In the genomic region with DNA sequence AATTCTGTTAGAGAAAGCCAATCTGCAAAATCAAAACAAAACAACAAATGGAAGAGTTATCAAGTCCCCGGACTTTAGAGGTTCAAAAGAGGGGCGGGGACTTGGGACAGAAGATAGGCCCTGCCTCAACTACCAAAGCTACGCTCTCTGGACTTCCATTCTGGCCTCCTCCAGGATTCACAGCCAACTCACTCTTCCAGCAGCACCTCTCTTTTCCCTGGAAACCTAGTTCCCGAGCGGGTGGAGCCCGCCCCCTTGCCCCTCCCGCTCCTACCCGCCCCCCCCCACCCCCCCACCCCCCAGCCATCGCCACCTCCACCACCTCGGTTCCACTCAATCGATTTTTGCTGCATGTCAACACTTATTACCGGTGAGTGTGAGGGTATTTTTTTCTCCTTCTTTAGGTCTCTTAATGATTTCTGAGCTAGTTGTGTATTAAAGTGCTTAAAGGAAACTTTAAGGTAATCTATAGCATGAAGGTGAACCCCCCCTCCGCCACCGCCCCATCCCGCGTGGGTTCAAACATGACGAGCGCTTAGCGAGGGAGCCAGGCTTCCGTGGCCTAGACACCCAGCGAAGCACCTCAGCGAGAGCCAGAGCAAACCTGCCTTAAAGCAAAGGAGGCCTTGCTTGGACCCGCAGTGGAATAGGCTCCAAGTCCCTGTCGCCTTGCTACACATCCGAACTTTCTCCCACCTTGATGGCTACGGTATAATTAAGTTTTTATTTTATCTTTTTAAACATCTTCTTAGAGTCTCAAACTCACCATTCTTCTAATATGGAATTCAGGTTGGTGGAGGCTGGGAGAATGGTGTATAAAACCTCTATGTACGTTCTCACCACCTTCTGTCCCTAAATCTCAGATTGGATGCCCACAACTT, we compare ENCODE assay signal across 14 mouse cellular contexts. TPM values are rescaled to one million over a fixed set of nuclear protein-coding genes. Genes with fewer than 3 reads are reported as not detected.
DNase-seq lines count a peak whose midpoint lies in the region; ATAC-seq and TF ChIP-seq lines count a peak whose summit lies in the region.
"Had no signal": no experiment of that assay in that cellular context is flagged by ENCODE, and none has a peak within 500 bp of the region (broad histone marks: within the 10 kb centered on the region; RNA-seq: fewer than 3 reads in every experiment).

No protein-coding gene starts in this region.

- no peak for ATAC-seq in heart, embryonic 12.5 days (ENCODE audit: insufficient number of reproducible peaks, low FRiP score)
- ATAC-seq in lung, embryonic 14.5 days (ENCODE audit: insufficient read depth): no peak
- ATAC-seq in embryonic facial prominence, embryonic 12.5 days (ENCODE audit: insufficient number of reproducible peaks, insufficient read depth, low FRiP score, low TSS enrichment): no peak
- no peak for ATAC-seq in lung, postnatal 0 days
- ATAC-seq: forebrain, embryonic 14.5 days had no signal

- no peaks in the 10 kb centered on the region for H3K36me3 ChIP-seq in heart, embryonic 12.5 days
- H3K36me3 ChIP-seq in lung, embryonic 14.5 days (ENCODE audit: insufficient read depth): no peaks in the 10 kb centered on the region
- no peaks in the 10 kb centered on the region for H3K36me3 ChIP-seq in embryonic facial prominence, embryonic 12.5 days
- no peaks in the 10 kb centered on the region for H3K36me3 ChIP-seq in small intestine, adult 2 months (ENCODE audit: control insufficient read depth, insufficient read depth, low read length)
- H3K36me3 ChIP-seq in lung, postnatal 0 days (ENCODE audit: insufficient read depth, low read length): no peaks in the 10 kb centered on the region
- H3K36me3 ChIP-seq: neural tube, embryonic 12.5 days had no signal

- H3K4me3 ChIP-seq in heart, embryonic 12.5 days: peak overlapping the region; percentile 32
- H3K4me3 ChIP-seq in lung, embryonic 14.5 days (ENCODE audit: low read depth, low read length): no peak overlapping the region
- H3K4me3 ChIP-seq in lung, adult 2 months (replicated peaks; ENCODE audit: extremely low read depth, low read depth, low read length): no peak overlapping the region
- H3K4me3 ChIP-seq in embryonic facial prominence, embryonic 12.5 days: no peak overlapping the region
- peak overlapping the region; percentile 56 for H3K4me3 ChIP-seq in small intestine, adult 2 months (ENCODE audit: low read depth, low read length)
- H3K4me3 ChIP-seq in lung, postnatal 0 days (ENCODE audit: low read depth, low read length): no peak overlapping the region
- H3K4me3 ChIP-seq: neural tube, embryonic 12.5 days had no signal

- no peak for TF ChIP-seq EP300 in lung, postnatal 0 days (IDR thresholded peaks at IDR 0.05)

- H3K9me3 ChIP-seq in heart, embryonic 12.5 days (replicated peaks): no peaks in the 10 kb centered on the region
- no peaks in the 10 kb centered on the region for H3K9me3 ChIP-seq in lung, embryonic 14.5 days (ENCODE audit: low read depth, low read length)
- no peaks in the 10 kb centered on the region for H3K9me3 ChIP-seq in embryonic facial prominence, embryonic 12.5 days
- H3K9me3 ChIP-seq in lung, postnatal 0 days (ENCODE audit: low read length): no peaks in the 10 kb centered on the region
- H3K9me3 ChIP-seq: neural tube, embryonic 12.5 days had no signal

- peak overlapping the region; percentile 60 for H3K4me2 ChIP-seq in heart, embryonic 12.5 days
- H3K4me2 ChIP-seq in lung, embryonic 14.5 days: no peak overlapping the region
- H3K4me2 ChIP-seq in embryonic facial prominence, embryonic 12.5 days (replicated peaks): 0 out of 2 replicates have a peak overlapping the region, but pooled peaks have one; percentile 11
- no peak overlapping the region for H3K4me2 ChIP-seq in lung, postnatal 0 days (replicated peaks; ENCODE audit: low read depth, low read length)
- H3K4me2 ChIP-seq: neural tube, embryonic 12.5 days had no signal

- no peak for TF ChIP-seq POLR2A in lung, adult 2 months (IDR thresholded peaks at IDR 0.05; ENCODE audit: borderline replicate concordance, extremely low read depth, low read depth, low read length)
- TF ChIP-seq POLR2A in small intestine, adult 2 months (IDR thresholded peaks at IDR 0.05; ENCODE audit: low read depth, low read length): no peak

- H3K27me3 ChIP-seq in heart, embryonic 12.5 days (replicated peaks): peaks cover 52% of the 10 kb centered on the region
- H3K27me3 ChIP-seq in lung, embryonic 14.5 days (ENCODE audit: insufficient read depth, low read length): peaks cover 94% of the 10 kb centered on the region
- peaks cover 74% of the 10 kb centered on the region for H3K27me3 ChIP-seq in embryonic facial prominence, embryonic 12.5 days
- no peaks in the 10 kb centered on the region; the same call in none of the 2 replicates for H3K27me3 ChIP-seq in small intestine, adult 2 months (ENCODE audit: control insufficient read depth, insufficient read depth, low read length)
- H3K27me3 ChIP-seq in lung, postnatal 0 days (replicated peaks; ENCODE audit: insufficient read depth, low read length): peaks cover 71% of the 10 kb centered on the region

- peaks cover 12% of the 10 kb centered on the region for H3K4me1 ChIP-seq in heart, embryonic 12.5 days (replicated peaks)
- no peaks in the 10 kb centered on the region for H3K4me1 ChIP-seq in lung, embryonic 14.5 days (ENCODE audit: insufficient read depth)
- no peaks in the 10 kb centered on the region for H3K4me1 ChIP-seq in lung, adult 2 months (ENCODE audit: control insufficient read depth, insufficient read depth, low read length)
- H3K4me1 ChIP-seq in embryonic facial prominence, embryonic 12.5 days: 0 out of 2 replicates have a peak, but pooled peaks cover 7% of the 10 kb centered on the region
- H3K4me1 ChIP-seq in small intestine, adult 2 months (ENCODE audit: control insufficient read depth, insufficient read depth, insufficient read length, low read length): peaks cover 1% of the 10 kb centered on the region; the same call in 1 of the 2 replicates
- H3K4me1 ChIP-seq in lung, postnatal 0 days (ENCODE audit: insufficient read depth, low read depth, low read length): no peaks in the 10 kb centered on the region

- 4% methylated on average over 25 of the region's 27 CpGs for WGBS in heart, embryonic 12.5 days
- 15% methylated on average over 27 of the region's 27 CpGs for WGBS in lung, embryonic 14.5 days
- 15% methylated on average over 25 of the region's 27 CpGs for whole genome bisulfite sequencing in lung, adult 2 months
- WGBS in embryonic facial prominence, embryonic 12.5 days: 2% methylated on average over 25 of the region's 27 CpGs
- 11% methylated on average over 27 of the region's 27 CpGs for WGBS in small intestine, adult 2 months
- WGBS in lung, postnatal 0 days: 16% methylated on average over 27 of the region's 27 CpGs

- H3K9ac ChIP-seq in heart, embryonic 12.5 days: peak overlapping the region; percentile 64
- H3K9ac ChIP-seq in lung, embryonic 14.5 days: no peak overlapping the region
- no peak overlapping the region for H3K9ac ChIP-seq in embryonic facial prominence, embryonic 12.5 days
- no peak overlapping the region for H3K9ac ChIP-seq in lung, postnatal 0 days (replicated peaks; ENCODE audit: low read depth)
- H3K9ac ChIP-seq: neural tube, embryonic 12.5 days had no signal

- TF ChIP-seq CTCF in lung, embryonic 14.5 days (IDR thresholded peaks at IDR 0.05; ENCODE audit: low read depth): no peak
- TF ChIP-seq CTCF in lung, adult 2 months (IDR thresholded peaks at IDR 0.05; ENCODE audit: insufficient read depth, low read length): no peak
- no peak for TF ChIP-seq CTCF in small intestine, adult 2 months (IDR thresholded peaks at IDR 0.05; ENCODE audit: extremely low read depth, insufficient read length, insufficient replicate concordance, low read depth, low read length)
- TF ChIP-seq CTCF in lung, postnatal 0 days (IDR thresholded peaks at IDR 0.05): no peak

- no peak for DNase-seq in heart, adult 18-20 months
- DNase-seq in lung, embryonic 14.5 days: peak; percentile 12
- no peak for DNase-seq in lung, adult 2 months
- no peak for DNase-seq in adipocyte (ENCODE audit: low spot score)
- no peak for DNase-seq in lung, postnatal 0 days (ENCODE audit: low spot score)
- DNase-seq: B cell, adult 2 months; gastrocnemius, postnatal 36 days had no signal

- H3K27ac ChIP-seq in heart, embryonic 12.5 days (ENCODE audit: poor library complexity, severe bottlenecking): peak overlapping the region; percentile 36; the same call in 1 of the 2 replicates
- no peak overlapping the region for H3K27ac ChIP-seq in lung, embryonic 14.5 days (ENCODE audit: low read depth)
- peak overlapping the region; percentile 30; the same call in 1 of the 2 replicates for H3K27ac ChIP-seq in embryonic facial prominence, embryonic 12.5 days
- H3K27ac ChIP-seq in small intestine, adult 2 months (ENCODE audit: insufficient read depth, low read depth, low read length): peak overlapping the region; percentile 97
- H3K27ac ChIP-seq in lung, postnatal 0 days (ENCODE audit: low read length): no peak overlapping the region
- H3K27ac ChIP-seq: neural tube, embryonic 12.5 days had no signal

RNA-seq across cellular contexts. Expression of gene Pitx2, which starts 21.9 kb away (rescaled TPM):
- 39.1 and 41.3 TPM in 2 replicates for polyA plus RNA-seq in heart, embryonic 12.5 days (2016; fragmentation: Nextera tagmentation; extraction: Ambion mirVana)
- total RNA-seq in heart, adult 18-20 months (2021): under 1 TPM; 0.36 to 0.50 TPM
- 0.87 and 5.1 TPM in 2 replicates for polyA plus RNA-seq in lung, embryonic 14.5 days (2014; fragmentation: Nextera tagmentation; extraction: Ambion mirVana)
- polyA plus RNA-seq in lung, adult 2 months (2012; rRNA removed): 0.96 and 2.1 TPM in 2 replicates
- polyA plus RNA-seq in embryonic facial prominence, embryonic 12.5 days (2016; fragmentation: Nextera tagmentation; extraction: Ambion mirVana): 54.6 and 55.2 TPM in 2 replicates
- polyA plus RNA-seq in small intestine, adult 2 months (2012; rRNA removed): 4.4 and 23.8 TPM in 2 replicates
- 1.5 and 1.8 TPM in 2 replicates for polyA plus RNA-seq in lung, postnatal 0 days (2015; fragmentation: Nextera tagmentation; extraction: Ambion mirVana)
- total RNA-seq: left cerebral cortex, postnatal 36 days; megakaryocyte, adult 5-6 weeks had no signal

Comparison
In these comparisons a context has a peak if more than half of its experiments do, and no peak if none do; other contexts are left out.
1. H3K27ac ChIP-seq: peak in heart, embryonic 12.5 days (single experiment), embryonic facial prominence, embryonic 12.5 days (single experiment) and small intestine, adult 2 months (single experiment); none in lung, embryonic 14.5 days (single experiment) and lung, postnatal 0 days (single experiment).
2. H3K4me2 ChIP-seq: peak in heart, embryonic 12.5 days (single experiment) and embryonic facial prominence, embryonic 12.5 days (single experiment); none in lung, embryonic 14.5 days (single experiment) and lung, postnatal 0 days (single experiment).
3. H3K4me3 ChIP-seq: peak in heart, embryonic 12.5 days (single experiment) and small intestine, adult 2 months (single experiment); none in lung, embryonic 14.5 days (single experiment), lung, adult 2 months (single experiment), embryonic facial prominence, embryonic 12.5 days (single experiment) and lung, postnatal 0 days (single experiment).